Mouse (Mus musculus) liver, embryonic 14.5 days (tissue): ENCODE measurements around the gene A630001G21Rik.

Source experiments
- CTCF ChIP-seq: IDR thresholded peaks from 2 replicates; pipeline ENCODE4 v1.5.1; 2016; ENCODE audit warnings: antibody characterized with exemption, low read depth, control low read depth
- EP300 ChIP-seq: IDR thresholded peaks from 2 replicates; pipeline ENCODE4 v1.6.1; 2016; ENCODE audit warnings: antibody characterized with exemption, low read depth

- TF ChIP-seq CTCF (no peak), EP300 (no peak)
Observed at GRCm38 (mm10) chr1:85686666-85687065, 91.8 kb downstream of the A630001G21Rik start.
